Mouse (Mus musculus) liver, postnatal 0 days (tissue): ENCODE results near the gene Olfr281.

Experiments
- CTCF ChIP-seq: sonication (generic); IDR thresholded peaks from 2 replicates; pipeline ENCODE4 v1.5.1; 2016; ENCODE audit warnings: antibody characterized with exemption, low read depth
- EP300 ChIP-seq: IDR thresholded peaks from 2 replicates; pipeline ENCODE4 v1.6.1; 2016; ENCODE audit warnings: antibody characterized with exemption, low read depth, mild to moderate bottlenecking

DNA sequence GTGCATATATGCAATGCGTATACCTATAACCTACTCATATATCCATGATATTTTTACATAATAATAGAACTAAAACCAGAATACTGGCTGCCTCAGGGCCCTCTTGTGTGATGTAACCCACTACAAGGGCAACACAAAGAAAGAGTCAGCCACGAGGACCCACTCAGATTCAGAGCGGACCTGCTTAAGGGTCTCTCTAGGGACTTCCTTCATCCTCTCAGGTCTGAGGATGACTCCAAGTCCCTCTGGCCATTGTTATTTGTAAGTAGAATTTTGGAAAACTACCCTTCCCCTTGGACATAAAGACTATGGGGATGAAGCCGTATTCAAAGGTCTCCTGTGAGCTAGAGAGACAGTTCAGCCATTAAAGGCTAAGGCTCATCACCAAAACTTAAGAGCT, 17.2 kb downstream of the Olfr281 start, which contains the start of gene OR5BS1P:
- TF ChIP-seq CTCF = no peak
- no peak for TF ChIP-seq EP300
